Mouse (Mus musculus) heart, embryonic 15.5 days (tissue): ENCODE results near the gene Lrrc36. TPM values are rescaled to one million over a fixed set of nuclear protein-coding genes. Genes with fewer than 3 reads are reported as not detected.

Experiments used
- ATAC-seq: fragments of 200-750 bp; cut with Nextera tagmentation; replicated peaks from 2 replicates; pipeline ENCODE4 v1.8.0; 2017; ENCODE audit warnings: low read depth, moderate TSS enrichment; ENCODE audit not compliant: insufficient number of reproducible peaks, insufficient read depth, low FRiP score
- H3K27ac ChIP-seq: fragments of 300-500 bp; sonication (generic); 2 replicates; pipeline ENCODE4 v1.5.1; 2015; ENCODE audit warnings: mild to moderate bottlenecking, inconsistent platforms
- H3K27me3 ChIP-seq: fragments of 300-500 bp; sonication (generic); 2 replicates; pipeline ENCODE4 v1.6.1; 2015; ENCODE audit warnings: inconsistent platforms
- H3K36me3 ChIP-seq: fragments of 300-500 bp; sonication (generic); 2 replicates; pipeline ENCODE4 v1.6.1; 2015; ENCODE audit warnings: mild to moderate bottlenecking, inconsistent platforms
- H3K4me1 ChIP-seq: fragments of 300-500 bp; sonication (generic); replicated peaks from 2 replicates; pipeline ENCODE4 v1.6.1; 2015; ENCODE audit warnings: inconsistent platforms
- H3K4me2 ChIP-seq: fragments of 300-500 bp; sonication (generic); 2 replicates; pipeline ENCODE4 v1.6.1; 2015; ENCODE audit warnings: inconsistent platforms, mild to moderate bottlenecking, moderate library complexity
- H3K4me3 ChIP-seq: fragments of 300-500 bp; sonication (generic); 2 replicates; pipeline ENCODE4 v1.5.1; 2015; ENCODE audit warnings: mild to moderate bottlenecking, inconsistent platforms
- H3K9ac ChIP-seq: fragments of 300-500 bp; sonication (generic); 2 replicates; pipeline ENCODE4 v1.6.1; 2015; ENCODE audit warnings: mild to moderate bottlenecking, inconsistent platforms
- H3K9me3 ChIP-seq: fragments of 300-500 bp; sonication (generic); replicated peaks from 2 replicates; pipeline ENCODE4 v1.6.1; 2016; ENCODE audit warnings: inconsistent platforms
- WGBS: fragments of 180-500 bp; shearing (Covaris S2); methylation state at CpG from one replicate; pipeline ENCODE4 v1.1.7; 2015; ENCODE audit warnings: mixed read lengths; 5-methylcytosine and 5-hydroxymethylcytosine counted together
- polyA plus RNA-seq: library from polyadenylated mRNA; unstranded; fragments of >200 nt; fragmentation: Nextera tagmentation; extraction: Ambion mirVana; gene quantifications from 2 replicates; pipeline ENCODE4 v1.2.1, GENCODE M21; 2015

Lrrc36 gene
- polyA plus RNA-seq: 0.08 and 0.19 TPM in 2 replicates

GRCm38 (mm10) chr8:105413391-105413790, at the start of gene Lrrc36, which contains the start of gene Kctd19:
Gene Lrrc36 (plus strand): TSS chr8:105413571.
Gene Kctd19 (minus strand): TSS chr8:105413502.
- H3K27ac ChIP-seq: no peak within 1 kb of the TSS
- H3K9me3 ChIP-seq: no peaks in the 10 kb centered on the region
- H3K27me3 ChIP-seq: peaks cover 33% of the 10 kb centered on the region
- peak within 1 kb of the TSS; percentile 63 for H3K4me2 ChIP-seq
- no peaks in the 10 kb centered on the region for H3K36me3 ChIP-seq
- peak; percentile 31; the same call in 1 of the 2 replicates for ATAC-seq
- WGBS: 3% methylated on average over 34 of the region's 34 CpGs
- H3K9ac ChIP-seq: no peak within 1 kb of the TSS
- H3K4me3 ChIP-seq: peak within 1 kb of the TSS; percentile 34
- peaks cover 7% of the 10 kb centered on the region for H3K4me1 ChIP-seq

- Histone ChIP-seq H3K4me3 (no peak overlapping the region), H3K4me2 (no peak overlapping the region), H3K36me3 (no peaks in the 10 kb centered on the region), H3K27ac (no peak overlapping the region), H3K9ac (no peak overlapping the region), H3K27me3 (peaks cover 8% of the 10 kb centered on the region; the same call in 1 of the 2 replicates), H3K9me3 (no peaks in the 10 kb centered on the region), H3K4me1 (peaks cover 4% of the 10 kb centered on the region; the same call in 1 of the 2 replicates)
- 76% methylated on average over 2 of the region's 2 CpGs for WGBS
- no peak for ATAC-seq
Observed at GRCm38 (mm10) chr8:105367107-105367506, 46.3 kb upstream of the Lrrc36 start.

GRCm38 (mm10) chr8:105372473-105372872, 40.9 kb upstream of the Lrrc36 start:
- Histone ChIP-seq H3K27me3 (peaks cover 32% of the 10 kb centered on the region), H3K9ac (no peak overlapping the region), H3K9me3 (no peaks in the 10 kb centered on the region), H3K4me1 (peaks cover 5% of the 10 kb centered on the region; the same call in 1 of the 2 replicates), H3K27ac (no peak overlapping the region), H3K36me3 (no peaks in the 10 kb centered on the region), H3K4me3 (no peak overlapping the region), H3K4me2 (no peak overlapping the region)
- 76% methylated on average over 8 of the region's 9 CpGs for WGBS
- ATAC-seq: no peak

GRCm38 (mm10) chr8:105373032-105373431, 40.3 kb upstream of the Lrrc36 start, which contains the start of gene Plekhg4:
Gene Plekhg4 (plus strand): TSS chr8:105373274.
- H3K27me3 ChIP-seq: peaks cover 35% of the 10 kb centered on the region

GRCm38 (mm10) chr8:105374513-105374966, 38.8 kb upstream of the Lrrc36 start:
- no peak for ATAC-seq

More at GRCm38 (mm10) chr8:105373032-105373431, 40.3 kb upstream of the Lrrc36 start, which contains the start of gene Plekhg4:
- Histone ChIP-seq H3K4me2 (no peak within 1 kb of the TSS), H3K9ac (no peak within 1 kb of the TSS), H3K4me1 (peaks cover 5% of the 10 kb centered on the region; the same call in 1 of the 2 replicates), H3K9me3 (no peaks in the 10 kb centered on the region), H3K27ac (no peak within 1 kb of the TSS), H3K4me3 (no peak within 1 kb of the TSS), H3K36me3 (no peaks in the 10 kb centered on the region)
- WGBS: 53% methylated on average over 2 of the region's 2 CpGs
- no peak for ATAC-seq

GRCm38 (mm10) chr8:105378673-105379072, 34.7 kb upstream of the Lrrc36 start:
- H3K27me3 ChIP-seq: peaks cover 32% of the 10 kb centered on the region
- no peak overlapping the region for H3K4me3 ChIP-seq
- H3K36me3 ChIP-seq: no peaks in the 10 kb centered on the region
- H3K4me1 ChIP-seq: peaks cover 16% of the 10 kb centered on the region
- H3K9ac ChIP-seq: no peak overlapping the region
- peak overlapping the region; percentile 47 for H3K4me2 ChIP-seq
- no peak overlapping the region for H3K27ac ChIP-seq
- peak; percentile 54 for ATAC-seq
- no peaks in the 10 kb centered on the region for H3K9me3 ChIP-seq
- whole genome bisulfite sequencing: 34% methylated on average over 19 of the region's 19 CpGs

More at GRCm38 (mm10) chr8:105374513-105374966, 38.8 kb upstream of the Lrrc36 start:
- WGBS: 28% methylated on average over 33 of the region's 33 CpGs
- Histone ChIP-seq H3K4me1 (peaks cover 16% of the 10 kb centered on the region), H3K27me3 (peaks cover 34% of the 10 kb centered on the region), H3K4me2 (peak overlapping the region; percentile 56), H3K27ac (no peak overlapping the region), H3K4me3 (peak overlapping the region; percentile 28), H3K36me3 (no peaks in the 10 kb centered on the region), H3K9ac (no peak overlapping the region), H3K9me3 (no peaks in the 10 kb centered on the region)

- H3K9ac ChIP-seq: no peak overlapping the region
- H3K9me3 ChIP-seq: no peaks in the 10 kb centered on the region
- H3K4me2 ChIP-seq: no peak overlapping the region
- no peak overlapping the region for H3K4me3 ChIP-seq
- ATAC-seq: no peak
- WGBS: 83% methylated on average over 12 of the region's 12 CpGs
- peaks cover 32% of the 10 kb centered on the region for H3K27me3 ChIP-seq
- H3K36me3 ChIP-seq: no peaks in the 10 kb centered on the region
- H3K4me1 ChIP-seq: peaks cover 12% of the 10 kb centered on the region
- H3K27ac ChIP-seq: no peak overlapping the region
Observed at GRCm38 (mm10) chr8:105380308-105380707, 33.1 kb upstream of the Lrrc36 start.

- peaks cover 8% of the 10 kb centered on the region; the same call in 1 of the 2 replicates for H3K27me3 ChIP-seq
- H3K27ac ChIP-seq: no peak overlapping the region
- H3K4me2 ChIP-seq: no peak overlapping the region
- ATAC-seq: no peak
- H3K9ac ChIP-seq: no peak overlapping the region
- peaks cover 23% of the 10 kb centered on the region for H3K4me1 ChIP-seq
- H3K36me3 ChIP-seq: no peaks in the 10 kb centered on the region
- 98% methylated on average over 2 of the region's 2 CpGs for WGBS
- no peak overlapping the region for H3K4me3 ChIP-seq
- no peaks in the 10 kb centered on the region for H3K9me3 ChIP-seq
Observed at GRCm38 (mm10) chr8:105384070-105384469, 29.3 kb upstream of the Lrrc36 start.

GRCm38 (mm10) chr8:105387151-105387550, 26.2 kb upstream of the Lrrc36 start:
- H3K27me3 ChIP-seq: peaks cover 9% of the 10 kb centered on the region; the same call in 1 of the 2 replicates
- 21% methylated on average over 1 of the region's 1 CpGs for WGBS
- H3K36me3 ChIP-seq: no peaks in the 10 kb centered on the region
- H3K4me1 ChIP-seq: peaks cover 21% of the 10 kb centered on the region
- no peak overlapping the region for H3K4me2 ChIP-seq
- H3K4me3 ChIP-seq: no peak overlapping the region
- H3K27ac ChIP-seq: peak overlapping the region; percentile 10; the same call in 1 of the 2 replicates
- no peak overlapping the region for H3K9ac ChIP-seq
- H3K9me3 ChIP-seq: no peaks in the 10 kb centered on the region
- peak; percentile 65 for ATAC-seq

GRCm38 (mm10) chr8:105389096-105389495, 24.3 kb upstream of the Lrrc36 start:
- Histone ChIP-seq H3K4me2 (no peak overlapping the region), H3K9me3 (no peaks in the 10 kb centered on the region), H3K4me3 (no peak overlapping the region), H3K4me1 (peaks cover 23% of the 10 kb centered on the region), H3K9ac (no peak overlapping the region), H3K27me3 (peaks cover 9% of the 10 kb centered on the region; the same call in 1 of the 2 replicates), H3K27ac (no peak overlapping the region), H3K36me3 (no peaks in the 10 kb centered on the region)
- 57% methylated on average over 6 of the region's 6 CpGs for WGBS
- no peak for ATAC-seq

- ATAC-seq: peak; percentile 53; the same call in 1 of the 2 replicates
- WGBS: 63% methylated on average over 12 of the region's 12 CpGs
- no peak overlapping the region for H3K9ac ChIP-seq
- no peak overlapping the region for H3K4me2 ChIP-seq
- no peaks in the 10 kb centered on the region for H3K36me3 ChIP-seq
- peaks cover 3% of the 10 kb centered on the region; the same call in 1 of the 2 replicates for H3K4me1 ChIP-seq
- no peak overlapping the region for H3K27ac ChIP-seq
- H3K9me3 ChIP-seq: no peaks in the 10 kb centered on the region
- H3K4me3 ChIP-seq: no peak overlapping the region
- peaks cover 17% of the 10 kb centered on the region; the same call in 1 of the 2 replicates for H3K27me3 ChIP-seq
Observed at GRCm38 (mm10) chr8:105393089-105393787, 20.1 kb upstream of the Lrrc36 start.
